Mouse (Mus musculus) liver, adult 2 months (tissue): Measurements from ENCODE around the gene Pnma5. TPM values are rescaled to one million over a fixed set of nuclear protein-coding genes. Genes with fewer than 3 reads are reported as not detected.
A peak's percentile ranks its signal among the peaks of the same experiment; 100 is the strongest.

ENCODE experiments used
- DNase-seq: peaks from one replicate; pipeline ENCODE4 v3.0.0-alpha.2; 2011; ENCODE audit warnings: low read depth, low spot score; ENCODE audit errors: extremely low read depth
- H3K27ac ChIP-seq: fragments of 200-500 bp; replicated peaks from 2 replicates; pipeline ENCODE4 v1.5.1; 2012; ENCODE audit warnings: low read depth, mild to moderate bottlenecking, control low read depth, inconsistent platforms, low read length; ENCODE audit not compliant: insufficient read depth
- H3K27me3 ChIP-seq: fragments of 200-500 bp; 2 replicates; pipeline ENCODE4 v1.6.1; 2012; ENCODE audit warnings: mild to moderate bottlenecking, moderate library complexity, low read length, inconsistent platforms; ENCODE audit not compliant: control insufficient read depth, insufficient read depth
- H3K36me3 ChIP-seq: fragments of 200-500 bp; 2 replicates; pipeline ENCODE4 v1.6.1; 2012; ENCODE audit warnings: low read length, inconsistent platforms; ENCODE audit not compliant: control insufficient read depth, insufficient read depth
- H3K4me1 ChIP-seq: fragments of 200-500 bp; 2 replicates; pipeline ENCODE4 v1.6.1; 2011; ENCODE audit warnings: low read length; ENCODE audit not compliant: control insufficient read depth, insufficient read depth
- H3K4me3 ChIP-seq: fragments of 200-500 bp; 2 replicates; pipeline ENCODE4 v1.5.1; 2011; ENCODE audit warnings: low read depth, mild to moderate bottlenecking, control low read depth, low read length, moderate library complexity; ENCODE audit not compliant: insufficient read depth
- H3K79me2 ChIP-seq: fragments of 200-500 bp; 2 replicates; pipeline ENCODE4 v1.6.1; 2012; ENCODE audit warnings: inconsistent platforms, mild to moderate bottlenecking, low read length, moderate library complexity; ENCODE audit not compliant: control insufficient read depth, insufficient read depth
- H3K9ac ChIP-seq: fragments of 200-500 bp; 2 replicates; pipeline ENCODE4 v1.6.1; 2012; ENCODE audit warnings: low read depth, mild to moderate bottlenecking, control low read depth, inconsistent platforms, low read length
- CTCF ChIP-seq: fragments of 200-500 bp; IDR thresholded peaks from 2 replicates; pipeline ENCODE4 v1.5.1; 2011; ENCODE audit warnings: low read depth, low read length, control low read depth
- POLR2A ChIP-seq: fragments of 200-500 bp; IDR thresholded peaks from 2 replicates; pipeline ENCODE4 v1.6.1; 2011; ENCODE audit warnings: low read length, control low read depth; ENCODE audit not compliant: insufficient read depth; ENCODE audit errors: extremely low read depth
- WGBS: fragments of 180-500 bp; shearing (Covaris S2); methylation state at CpG from one replicate; pipeline ENCODE4 v1.1.7; 2018; 5-methylcytosine and 5-hydroxymethylcytosine counted together
- polyA plus RNA-seq: library from polyadenylated mRNA; depleted of rRNA; stranded (reverse); fragments of >200 nt; gene quantifications from 2 replicates; pipeline ENCODE4 v1.2.3, GENCODE M21; 2012
- total RNA-seq: library from RNA; depleted of rRNA; stranded (reverse); fragments of >200 nt; gene quantifications from 2 replicates; pipeline ENCODE4 v1.2.3, GENCODE M21; 2014

Pnma5 gene
- total and polyA plus RNA-seq, 2 experiments = not detected

DNA sequence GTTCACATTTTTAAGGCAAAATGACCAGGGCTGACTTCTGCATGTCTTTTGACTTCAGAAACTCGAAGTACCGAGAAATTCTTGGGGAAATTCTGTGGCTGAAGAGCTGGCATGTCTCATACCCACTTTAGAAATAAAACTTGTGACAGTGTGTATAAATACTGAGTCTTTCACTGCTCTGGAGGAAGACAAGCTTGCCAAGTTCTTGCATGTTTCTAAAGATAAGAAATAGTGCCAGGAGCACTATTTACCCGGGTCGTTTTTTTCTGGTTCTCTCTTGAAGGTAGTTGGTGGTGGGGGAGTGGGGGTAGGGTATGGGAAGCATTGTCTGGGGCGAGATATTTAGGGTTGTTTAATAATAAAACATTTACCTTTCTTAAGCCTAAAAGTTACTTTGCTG is 25.4 kb upstream of the Pnma5 start:
- Histone ChIP-seq H3K4me1 (no peaks in the 10 kb centered on the region), H3K4me3 (no peak overlapping the region), H3K27ac (no peak overlapping the region), H3K9ac (no peak overlapping the region), H3K36me3 (no peaks in the 10 kb centered on the region), H3K79me2 (no peaks in the 10 kb centered on the region), H3K27me3 (no peaks in the 10 kb centered on the region)
- no peak for TF ChIP-seq POLR2A
- no peak for TF ChIP-seq CTCF
- DNase-seq = no peak
- 52% methylated on average over 5 of the region's 5 CpGs for WGBS

DNA sequence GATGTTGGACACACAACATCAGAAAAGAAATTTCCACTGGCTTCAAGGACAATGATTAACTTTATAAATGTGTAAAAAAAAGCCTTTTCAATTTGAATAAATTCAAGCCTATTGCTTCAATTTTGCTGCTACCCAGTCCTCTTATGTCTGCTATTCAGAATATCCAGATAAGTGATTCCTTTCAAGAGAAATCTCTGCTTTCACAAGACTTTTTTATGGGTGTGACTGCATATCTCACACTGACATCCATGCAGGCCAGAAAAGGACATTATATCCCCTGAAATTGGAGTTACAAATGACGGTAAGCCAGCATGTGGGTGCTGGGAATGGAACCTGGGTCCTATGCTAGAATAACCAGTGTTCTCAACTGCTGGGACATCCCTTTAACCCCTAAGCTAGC is 24.6 kb upstream of the Pnma5 start:
- no peaks in the 10 kb centered on the region for H3K79me2 ChIP-seq
- H3K4me1 ChIP-seq = no peaks in the 10 kb centered on the region
- no peak overlapping the region for H3K9ac ChIP-seq
- no peak for DNase-seq
- WGBS = 85% methylated on average over 1 of the region's 1 CpGs
- H3K36me3 ChIP-seq = no peaks in the 10 kb centered on the region
- TF ChIP-seq CTCF (no peak), POLR2A (no peak)
- H3K27me3 ChIP-seq = no peaks in the 10 kb centered on the region
- H3K4me3 ChIP-seq = no peak overlapping the region
- H3K27ac ChIP-seq = no peak overlapping the region

DNA sequence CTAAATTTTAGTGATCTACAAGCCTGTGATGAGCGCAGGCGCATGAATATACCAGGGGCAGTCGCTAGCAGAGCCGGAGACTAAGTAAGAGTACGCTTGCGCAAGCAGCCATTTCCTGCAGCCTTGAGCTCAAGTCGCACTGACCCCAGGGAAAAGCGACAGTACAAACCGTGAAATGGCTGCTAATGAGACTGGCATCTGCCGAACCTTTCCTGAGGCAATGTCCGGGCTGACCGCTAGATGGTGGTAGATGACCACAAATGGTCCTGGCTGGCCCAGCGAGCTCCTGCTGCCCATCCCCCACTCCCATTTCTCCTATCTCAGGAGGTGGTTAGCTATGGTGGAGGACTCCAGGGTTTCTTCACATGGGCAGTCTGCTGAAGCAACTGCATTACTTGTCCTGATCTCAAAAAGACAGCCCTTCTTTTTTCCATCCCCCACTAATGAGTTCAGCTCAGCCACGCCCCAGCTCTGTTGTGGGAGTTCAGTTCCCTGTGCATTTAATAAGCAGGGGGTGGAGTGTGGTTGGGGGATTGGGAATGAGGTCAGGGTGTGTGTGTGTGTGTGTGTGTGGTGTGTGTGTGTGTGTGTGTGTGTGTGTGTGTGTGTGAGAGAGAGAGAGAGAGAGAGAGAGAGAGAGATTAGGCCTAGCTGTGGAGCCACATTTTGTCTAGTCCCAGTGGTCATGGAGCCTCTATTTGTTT is 17.1 kb upstream of the Pnma5 start:
- Histone ChIP-seq H3K36me3 (no peaks in the 10 kb centered on the region), H3K27me3 (no peaks in the 10 kb centered on the region), H3K27ac (no peak overlapping the region), H3K4me1 (no peaks in the 10 kb centered on the region), H3K4me3 (no peak overlapping the region), H3K79me2 (no peaks in the 10 kb centered on the region), H3K9ac (no peak overlapping the region)
- TF ChIP-seq POLR2A (no peak), CTCF (peak; percentile 94)
- peak; percentile 78 for DNase-seq
- 8% methylated on average over 14 of the region's 14 CpGs for WGBS

DNA sequence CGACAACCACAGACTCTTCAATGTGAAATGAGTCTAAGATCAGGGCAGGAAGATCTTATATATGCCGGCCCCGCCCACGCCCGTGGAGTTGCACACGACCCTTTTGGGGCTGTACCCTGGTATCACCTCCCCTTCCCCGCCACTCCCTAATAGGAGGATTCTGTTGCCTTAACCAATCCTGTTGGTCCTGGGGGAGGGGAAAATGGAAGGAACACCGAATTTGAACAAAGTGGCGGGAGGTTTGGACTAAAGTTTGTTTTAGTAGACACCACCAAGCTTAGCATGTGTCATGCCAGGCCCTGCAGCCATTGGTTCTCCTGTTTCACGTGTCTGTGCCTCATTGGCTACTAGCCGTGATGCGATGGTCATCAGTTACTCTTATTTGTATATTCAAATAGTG is 2.8 kb upstream of the Pnma5 start:
- 88% methylated on average over 12 of the region's 12 CpGs for WGBS
- DNase-seq = no peak
- no peaks in the 10 kb centered on the region for H3K36me3 ChIP-seq

DNA sequence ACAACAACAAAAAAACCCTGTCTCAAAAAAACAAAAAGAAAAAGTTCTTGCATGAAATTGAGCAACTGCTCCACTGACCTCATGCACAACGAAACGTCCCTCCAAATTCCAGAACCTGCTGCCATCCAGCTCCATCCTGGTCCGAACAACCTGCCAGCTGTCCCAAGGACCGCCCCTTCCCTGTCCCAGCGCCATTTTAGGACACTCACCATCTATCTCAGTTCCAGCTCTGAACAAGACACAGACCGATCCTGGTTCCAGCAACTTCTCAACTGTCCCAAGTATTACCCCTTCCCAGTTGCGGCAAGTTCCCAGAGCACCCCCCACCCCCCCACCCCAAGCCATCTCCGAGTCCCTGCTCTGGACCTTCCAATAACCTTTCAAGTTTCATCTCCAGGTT is 1.9 kb upstream of the Pnma5 start:
- Histone ChIP-seq H3K79me2 (no peaks in the 10 kb centered on the region), H3K27ac (no peak overlapping the region), H3K4me1 (no peaks in the 10 kb centered on the region), H3K4me3 (no peak overlapping the region), H3K27me3 (no peaks in the 10 kb centered on the region), H3K36me3 (no peaks in the 10 kb centered on the region), H3K9ac (no peak overlapping the region)
- 84% methylated on average over 8 of the region's 8 CpGs for WGBS
- DNase-seq = no peak
- TF ChIP-seq CTCF (no peak), POLR2A (no peak)

More for the DNA sequence above, 2.8 kb upstream of the Pnma5 start:
- Histone ChIP-seq H3K9ac (no peak overlapping the region), H3K27me3 (no peaks in the 10 kb centered on the region), H3K27ac (no peak overlapping the region), H3K79me2 (no peaks in the 10 kb centered on the region), H3K4me3 (no peak overlapping the region), H3K4me1 (no peaks in the 10 kb centered on the region)
- TF ChIP-seq POLR2A (no peak), CTCF (no peak)

DNA sequence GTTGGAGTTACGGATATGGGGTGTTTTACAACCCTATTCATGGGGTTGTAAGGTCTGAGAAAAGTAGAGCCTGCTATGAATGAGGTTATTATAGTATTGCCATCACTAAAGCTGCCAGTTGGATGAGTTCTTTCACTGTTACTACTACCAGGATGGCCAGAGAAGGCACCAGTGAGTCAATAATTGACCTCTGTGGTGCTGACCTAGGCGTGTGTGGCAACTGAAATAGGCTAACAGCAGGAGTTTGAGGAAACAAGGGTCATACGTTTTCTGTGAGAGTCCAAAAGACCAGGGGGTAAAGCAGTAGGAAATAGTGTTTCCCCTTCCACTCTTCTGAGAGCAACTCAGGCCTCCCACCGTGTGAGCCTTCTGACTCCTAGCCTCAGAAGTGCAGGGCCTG is 24.1 kb downstream of the Pnma5 start:
- TF ChIP-seq CTCF (no peak), POLR2A (no peak)

More for the DNA sequence above, 24.1 kb downstream of the Pnma5 start:
- H3K27me3 ChIP-seq = no peaks in the 10 kb centered on the region
- H3K27ac ChIP-seq = no peak overlapping the region
- no peaks in the 10 kb centered on the region for H3K36me3 ChIP-seq
- no peaks in the 10 kb centered on the region for H3K4me1 ChIP-seq
- H3K79me2 ChIP-seq = no peaks in the 10 kb centered on the region
- H3K4me3 ChIP-seq = no peak overlapping the region
- DNase-seq = peak; percentile 58
- H3K9ac ChIP-seq = no peak overlapping the region
- WGBS = 38% methylated on average over 4 of the region's 4 CpGs
